Mouse (Mus musculus): ENCODE measurements around the gene Vmn2r88.
"Not testable (repeated sequence)": the region's sequence is repeated elsewhere in the genome, so short reads cannot be mapped to it uniquely, and the experiment has no call there.

GRCm38 (mm10) chr14:51430138-51430537 is 19.5 kb downstream of the Vmn2r88 start:
- not testable (repeated sequence) for TF ChIP-seq CTCF (IDR thresholded peaks at IDR 0.05; ENCODE audit: control insufficient read depth, insufficient read depth, insufficient replicate concordance, low read depth, low read length); POLR2A (IDR thresholded peaks at IDR 0.05; ENCODE audit: control insufficient read depth, low read depth, low read length)
